Mouse (Mus musculus): ENCODE data around the gene Mtfp1.

Mtfp1 gene

GRCm38 (mm10) chr11:4064627-4065122 is 30.6 kb downstream of the Mtfp1 start, which contains the start of gene Sec14l3:
Gene Sec14l3 (plus strand): TSS chr11:4064841.
- POLR2A ChIA-PET = interaction anchor here in 2 of 4 experiments (0.7 to 1.6 kb wide), 7 partner anchors 12 to 75 kb away, joined by 3 to 6 read pairs (median 3); no protein-coding TSS in a partner anchor
- CTCF ChIA-PET = interaction anchor here in 3 of 4 experiments (0.6 to 2.7 kb wide), 14 partner anchors 11 to 339 kb away, joined by 3 to 12 read pairs (median 4); no protein-coding TSS in a partner anchor

GRCm38 (mm10) chr11:4062981-4063380 is 32.3 kb downstream of the Mtfp1 start:
- CTCF ChIA-PET = interaction anchor here in 3 of 4 experiments (0.9 to 2.7 kb wide), 3 partner anchors 9 to 17 kb away, joined by 4 to 7 read pairs (median 6); no protein-coding TSS in a partner anchor

GRCm38 (mm10) chr11:4062523-4062922 is 32.7 kb downstream of the Mtfp1 start:
- POLR2A ChIA-PET = no interaction called here
- CTCF ChIA-PET = interaction anchor here in 2 of 4 experiments (0.7 to 2.7 kb wide), 3 partner anchors 9 to 17 kb away, joined by 3 to 6 read pairs (median 4); no protein-coding TSS in a partner anchor

More at GRCm38 (mm10) chr11:4062981-4063380, 32.3 kb downstream of the Mtfp1 start:
- POLR2A ChIA-PET = interaction anchor here in 1 of 4 experiments (0.6 kb wide), 1 partner anchor 208 kb away, joined by 9 read pairs; no protein-coding TSS in a partner anchor

- ChIA-PET CTCF (interaction anchor here in 2 of 4 experiments (0.8 to 2.1 kb wide), 5 partner anchors 19 to 198 kb away, joined by 3 to 10 read pairs (median 3); partner anchors contain the start of gene Rnf215 (in 1 of the 2)), POLR2A (interaction anchor here in 3 of 4 experiments (0.6 to 1.7 kb wide), 6 partner anchors 16 to 130 kb away, joined by 3 to 5 read pairs (median 3); partner anchors contain the start of genes Mtfp1 (in 1 of the 3) and Pes1 (in 1 of the 3))
These were observed 34.2 kb downstream of the Mtfp1 start for GRCm38 (mm10) chr11:4060866-4061575.

- CTCF ChIA-PET = interaction anchor here (0.5 to 5.4 kb wide), 54 partner anchors 8 to 885 kb away, joined by 3 to 61 read pairs (median 4); partner anchors contain the start of genes Sec14l2 (in 3 of the 4), Sec14l3 (in 2 of the 4), Castor1 (in 1 of the 4) and Rnf215 (in 1 of the 4)
- POLR2A ChIA-PET = interaction anchor here in 3 of 4 experiments (0.8 to 1.1 kb wide), 5 partner anchors 9 to 166 kb away, joined by 3 to 6 read pairs (median 3); partner anchors contain the start of gene Sec14l4 (in 1 of the 3)
These were observed 41.7 kb downstream of the Mtfp1 start for GRCm38 (mm10) chr11:4053586-4053985.

- ChIA-PET CTCF (interaction anchor here in 2 of 4 experiments (0.6 to 1.1 kb wide), 3 partner anchors 13 to 59 kb away, joined by 3 to 5 read pairs (median 3); no protein-coding TSS in a partner anchor), POLR2A (interaction anchor here in 1 of 4 experiments (1.0 kb wide), 1 partner anchor 45 kb away, joined by 3 read pairs; no protein-coding TSS in a partner anchor)
These were observed 46.8 kb downstream of the Mtfp1 start for GRCm38 (mm10) chr11:4048438-4048837.

- ChIA-PET POLR2A (interaction anchor here in 2 of 4 experiments (0.6 to 1.0 kb wide), 5 partner anchors 44 to 287 kb away, joined by 3 to 4 read pairs (median 3); no protein-coding TSS in a partner anchor), CTCF (interaction anchor here in 2 of 4 experiments (0.6 to 1.2 kb wide), 3 partner anchors 13 to 58 kb away, joined by 3 to 6 read pairs (median 3); no protein-coding TSS in a partner anchor)
These were observed 47.5 kb downstream of the Mtfp1 start for GRCm38 (mm10) chr11:4047766-4048165.

- CTCF ChIA-PET = interaction anchor here in 1 of 4 experiments (1.2 kb wide), 1 partner anchor 34 kb away, joined by 6 read pairs; no protein-coding TSS in a partner anchor
- POLR2A ChIA-PET = interaction anchor here in 1 of 4 experiments (0.6 kb wide), 1 partner anchor 37 kb away, joined by 3 read pairs; no protein-coding TSS in a partner anchor
These were observed 48.7 kb downstream of the Mtfp1 start for GRCm38 (mm10) chr11:4046526-4046925.

- ChIA-PET CTCF (interaction anchor here in 3 of 4 experiments (0.6 to 1.6 kb wide), 4 partner anchors 10 to 37 kb away, joined by 3 to 4 read pairs (median 3); no protein-coding TSS in a partner anchor), POLR2A (interaction anchor here in 1 of 4 experiments (1.5 kb wide), 1 partner anchor 13 kb away, joined by 3 read pairs; no protein-coding TSS in a partner anchor)
These were observed 52.2 kb downstream of the Mtfp1 start for GRCm38 (mm10) chr11:4043081-4043480.

Measured in embryonic stem cell, embryonic (primary cell).